Mouse (Mus musculus) lung, adult 2 months (tissue): ENCODE data around the gene Hnrnpa1. TPM values are rescaled to one million over a fixed set of nuclear protein-coding genes. Genes with fewer than 3 reads are reported as not detected.
A peak's percentile ranks its signal among the peaks of the same experiment; 100 is the strongest.

Experiments
- DNase-seq: peaks from one replicate; pipeline ENCODE4 v3.0.0; 2022
- H3K4me1 ChIP-seq: fragments of 200-500 bp; 2 replicates; pipeline ENCODE4 v1.6.1; 2011; ENCODE audit warnings: low read length; ENCODE audit not compliant: control insufficient read depth, insufficient read depth
- H3K4me3 ChIP-seq: fragments of 200-500 bp; replicated peaks from 2 replicates; pipeline ENCODE3; 2011; ENCODE audit warnings: low read depth, mild to moderate bottlenecking, control low read depth, low read length; ENCODE audit errors: extremely low read depth
- CTCF ChIP-seq: fragments of 200-500 bp; IDR thresholded peaks from 2 replicates; pipeline ENCODE4 v1.5.1; 2011; ENCODE audit warnings: mild to moderate bottlenecking, low read length, control low read depth; ENCODE audit not compliant: insufficient read depth
- POLR2A ChIP-seq: fragments of 200-500 bp; IDR thresholded peaks from 2 replicates; pipeline ENCODE4 v1.6.1; 2011; ENCODE audit warnings: low read depth, mild to moderate bottlenecking, control low read depth, low read length, borderline replicate concordance; ENCODE audit errors: extremely low read depth
- WGBS: fragments of 180-500 bp; shearing (Covaris S2); methylation state at CpG from one replicate; pipeline ENCODE4 v1.1.7; 2018; 5-methylcytosine and 5-hydroxymethylcytosine counted together
- polyA plus RNA-seq: library from polyadenylated mRNA; depleted of rRNA; stranded (reverse); fragments of >200 nt; gene quantifications from 2 replicates; pipeline ENCODE4 v1.2.3, GENCODE M21; 2012; rRNA removed

Gene Hnrnpa1
- 49.1 and 93.5 TPM in 2 replicates for polyA plus RNA-seq

- TF ChIP-seq POLR2A (peak; percentile 95; the same call in 1 of the 2 replicates), CTCF (no peak)
- no peaks in the 10 kb centered on the region for H3K4me1 ChIP-seq
- H3K4me3 ChIP-seq = peak within 1 kb of the TSS; percentile 78
- WGBS = under 1% methylated on average over 47 of the region's 47 CpGs
- DNase-seq = peak; percentile 87
Measured at GRCm38 (mm10) chr15:103240160-103241028, at the start of gene Hnrnpa1. Gene Hnrnpa1 (plus strand): TSS chr15:103240432.

GRCm38 (mm10) chr15:103190531-103191462, 49.4 kb upstream of the Hnrnpa1 start:
- DNase-seq = no peak
- 60% methylated on average over 10 of the region's 10 CpGs for WGBS
- Histone ChIP-seq H3K4me3 (no peak overlapping the region), H3K4me1 (peaks cover 10% of the 10 kb centered on the region)
- no peak for TF ChIP-seq POLR2A
- peak; percentile 73 for TF ChIP-seq CTCF

GRCm38 (mm10) chr15:103193606-103194005, 46.6 kb upstream of the Hnrnpa1 start:
- Histone ChIP-seq H3K4me3 (no peak overlapping the region), H3K4me1 (peaks cover 10% of the 10 kb centered on the region)
- no peak for DNase-seq
- TF ChIP-seq POLR2A (no peak), CTCF (no peak)
- WGBS = 38% methylated on average over 2 of the region's 2 CpGs

- TF ChIP-seq CTCF (no peak), POLR2A (no peak)
- H3K4me1 ChIP-seq = peaks cover 10% of the 10 kb centered on the region
- H3K4me3 ChIP-seq = no peak overlapping the region
- 71% methylated on average over 1 of the region's 1 CpGs for WGBS
- DNase-seq = no peak
Measured at GRCm38 (mm10) chr15:103196835-103197234, 43.4 kb upstream of the Hnrnpa1 start.

GRCm38 (mm10) chr15:103197785-103198184, 42.4 kb upstream of the Hnrnpa1 start:
- TF ChIP-seq POLR2A (no peak), CTCF (no peak)
- 64% methylated on average over 4 of the region's 4 CpGs for WGBS
- Histone ChIP-seq H3K4me3 (no peak overlapping the region), H3K4me1 (peaks cover 10% of the 10 kb centered on the region)
- no peak for DNase-seq

GRCm38 (mm10) chr15:103202088-103202793, 38.0 kb upstream of the Hnrnpa1 start:
- no peak for DNase-seq
- WGBS = 44% methylated on average over 6 of the region's 6 CpGs

GRCm38 (mm10) chr15:103205156-103205555, 35.1 kb upstream of the Hnrnpa1 start:
- DNase-seq = no peak
- 50% methylated on average over 2 of the region's 2 CpGs for WGBS
- no peak for TF ChIP-seq POLR2A
- TF ChIP-seq CTCF = no peak
- H3K4me3 ChIP-seq = no peak overlapping the region
- H3K4me1 ChIP-seq = no peaks in the 10 kb centered on the region; the same call in 1 of the 2 replicates

More at GRCm38 (mm10) chr15:103202088-103202793, 38.0 kb upstream of the Hnrnpa1 start:
- H3K4me1 ChIP-seq = no peaks in the 10 kb centered on the region; the same call in 1 of the 2 replicates
- TF ChIP-seq POLR2A = no peak
- TF ChIP-seq CTCF = no peak
- no peak overlapping the region for H3K4me3 ChIP-seq

GRCm38 (mm10) chr15:103214149-103214548, 26.1 kb upstream of the Hnrnpa1 start:
- Histone ChIP-seq H3K4me3 (no peak overlapping the region), H3K4me1 (peaks cover 6% of the 10 kb centered on the region; the same call in 1 of the 2 replicates)
- no peak for DNase-seq
- WGBS = 46% methylated on average over 2 of the region's 2 CpGs
- TF ChIP-seq POLR2A (no peak), CTCF (no peak)
